Mouse (Mus musculus) thymus, adult 2 months (tissue): Measurements from ENCODE around the gene Itpr1.

Experiments used
- CTCF ChIP-seq: fragments of 200-500 bp; IDR thresholded peaks from 2 replicates; pipeline ENCODE4 v1.5.1; 2012; ENCODE audit warnings: mild to moderate bottlenecking, control low read depth, low read length, moderate library complexity, borderline replicate concordance; ENCODE audit not compliant: control insufficient read depth, poor library complexity, insufficient read depth; ENCODE audit errors: extremely low read depth
- POLR2A ChIP-seq: fragments of 200-500 bp; IDR thresholded peaks from 2 replicates; pipeline ENCODE4 v1.6.1; 2012; ENCODE audit warnings: mild to moderate bottlenecking, low read length, control low read depth, moderate library complexity; ENCODE audit not compliant: control insufficient read depth, poor library complexity, insufficient read depth; ENCODE audit errors: extremely low read depth

- TF ChIP-seq POLR2A (no peak), CTCF (no peak)
These were observed 137.9 kb downstream of the Itpr1 start for GRCm38 (mm10) chr6:108350801-108351200.
